Mouse (Mus musculus) gastrocnemius, adult 2 months (tissue): Measurements from ENCODE around the gene Clec2l. TPM values are rescaled to one million over a fixed set of nuclear protein-coding genes. Genes with fewer than 3 reads are reported as not detected.

ENCODE experiments used
- DNase-seq: peaks from one replicate; pipeline ENCODE4 v3.0.0; 2022
- H3K27ac ChIP-seq: fragments of 200-600 bp; 2 replicates; pipeline ENCODE4 v1.8.1; 2022; ENCODE audit warnings: mild to moderate bottlenecking
- H3K4me3 ChIP-seq: fragments of 200-600 bp; 2 replicates; pipeline ENCODE4 v1.8.1; 2022; ENCODE audit warnings: mild to moderate bottlenecking, moderate library complexity
- CTCF ChIP-seq: fragments of 200-600 bp; IDR thresholded peaks from 2 replicates; pipeline ENCODE4 v1.8.1; 2022; ENCODE audit warnings: antibody characterized with exemption, mild to moderate bottlenecking, moderate library complexity
- intact Hi-C: fragments of 180-260 bp; cut with DNase I; formaldehyde crosslinking; loops from one replicate; pipeline ENCODE4 v1.15.1; 2025
- total RNA-seq, 2 experiments: library from RNA; stranded (reverse); gene quantifications; 2 replicates each; pipeline ENCODE4 v1.2.3; 2021

Clec2l gene
- total RNA-seq, 2 experiments from 2014 or later, result 0.22 TPM; not detected in 1

GRCm38 (mm10) chr6:38682532-38682931, 19.7 kb downstream of the Clec2l start:
- intact Hi-C loops, result no loop called here
- no peak for TF ChIP-seq CTCF
- H3K4me3 ChIP-seq, result no peak overlapping the region
- H3K27ac ChIP-seq, result no peak overlapping the region
- no peak for DNase-seq

DNA sequence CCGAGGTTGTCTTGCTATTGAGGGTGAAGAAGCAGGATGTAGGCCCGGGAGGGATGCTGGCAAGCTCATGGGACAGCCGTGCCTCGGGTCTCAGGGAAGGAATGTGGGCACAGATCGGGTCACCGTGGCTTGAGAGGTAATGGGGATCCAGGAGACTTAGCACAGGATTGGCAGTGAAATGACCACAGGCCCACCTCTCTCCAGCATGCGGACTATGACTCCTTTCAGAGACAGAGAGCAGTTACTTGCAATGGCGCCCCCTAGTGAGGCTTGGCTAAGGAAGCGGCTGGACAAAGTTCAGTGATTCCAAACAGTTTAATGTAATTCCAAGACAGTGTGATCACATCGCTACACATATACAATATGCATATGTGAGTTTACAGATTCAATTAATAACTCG, 24.3 kb downstream of the Clec2l start:
- peak; percentile 47 for DNase-seq
- intact Hi-C loops, result no loop called here
- no peak overlapping the region for H3K27ac ChIP-seq
- TF ChIP-seq CTCF, result peak; percentile 63
- H3K4me3 ChIP-seq, result no peak overlapping the region

- no peak overlapping the region for H3K4me3 ChIP-seq
- intact Hi-C loops, result no loop called here
- no peak for DNase-seq
- no peak for TF ChIP-seq CTCF
- no peak overlapping the region for H3K27ac ChIP-seq
Observed at GRCm38 (mm10) chr6:38688841-38689240, 26.0 kb downstream of the Clec2l start.

DNA sequence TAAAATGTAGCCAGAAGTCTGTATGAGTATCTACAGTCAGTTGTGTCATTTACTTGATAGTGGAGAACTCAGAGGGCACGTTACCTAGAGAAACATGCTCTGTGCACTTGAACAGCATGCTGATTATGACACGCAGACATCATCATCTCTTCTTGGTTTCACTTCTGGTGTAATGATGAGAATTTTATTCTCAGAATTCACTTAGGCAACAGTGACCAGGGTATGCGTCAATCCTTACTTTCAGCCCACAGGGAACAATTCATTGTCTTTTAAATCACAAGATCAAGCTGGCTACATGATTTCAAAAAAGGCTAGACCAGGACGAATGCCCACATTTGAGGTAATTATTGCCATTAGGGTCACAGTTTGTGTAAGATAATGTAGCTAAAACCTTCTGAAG, 27.7 kb downstream of the Clec2l start:
- TF ChIP-seq CTCF, result no peak
- Histone ChIP-seq H3K27ac (no peak overlapping the region), H3K4me3 (no peak overlapping the region)
- DNase-seq, result no peak
- intact Hi-C loops, result no loop called here

DNA sequence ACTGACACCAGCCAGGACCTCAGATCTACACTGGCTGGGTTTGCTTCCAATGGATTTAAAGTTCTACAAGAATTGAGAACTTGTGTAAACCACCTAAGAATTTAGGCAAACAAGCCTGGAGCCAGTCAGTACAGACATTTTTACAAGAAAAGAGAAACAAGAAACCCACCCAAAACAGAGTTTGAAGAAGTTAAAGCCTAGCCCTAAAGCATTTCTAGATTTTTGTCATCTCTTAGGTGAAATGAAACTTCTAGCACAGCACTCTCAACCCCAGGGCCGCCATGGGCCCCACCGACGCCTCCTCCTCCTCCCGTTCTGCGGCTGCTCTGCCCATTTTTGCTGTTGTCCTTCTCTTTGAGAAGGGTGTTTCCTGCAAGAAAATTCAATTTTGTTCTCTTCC, 28.2 kb downstream of the Clec2l start:
- no peak overlapping the region for H3K27ac ChIP-seq
- no peak for DNase-seq
- no peak for TF ChIP-seq CTCF
- intact Hi-C loops, result no loop called here
- H3K4me3 ChIP-seq, result no peak overlapping the region

DNA sequence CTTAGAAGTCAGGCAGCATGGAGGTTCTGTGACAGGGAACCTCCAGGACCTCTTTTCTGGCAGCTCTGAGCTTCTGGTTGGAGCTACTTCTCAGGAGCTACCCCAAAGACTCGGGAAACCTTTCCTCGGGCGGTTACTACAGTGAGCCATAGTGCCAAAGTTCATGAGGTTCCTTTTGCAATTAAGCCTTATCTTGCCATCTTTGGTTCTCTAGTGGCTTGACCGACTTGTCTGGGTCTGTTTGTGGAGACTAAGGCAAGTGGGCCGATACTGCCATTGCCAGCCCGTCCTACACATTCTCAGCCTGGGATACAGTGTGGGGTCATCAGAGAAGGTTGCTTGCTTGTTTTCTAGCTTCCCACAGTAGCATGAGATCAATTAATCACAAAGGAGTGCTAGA, 29.7 kb downstream of the Clec2l start:
- Histone ChIP-seq H3K4me3 (no peak overlapping the region), H3K27ac (no peak overlapping the region)
- DNase-seq, result no peak
- TF ChIP-seq CTCF, result no peak
- intact Hi-C loops, result no loop called here

DNA sequence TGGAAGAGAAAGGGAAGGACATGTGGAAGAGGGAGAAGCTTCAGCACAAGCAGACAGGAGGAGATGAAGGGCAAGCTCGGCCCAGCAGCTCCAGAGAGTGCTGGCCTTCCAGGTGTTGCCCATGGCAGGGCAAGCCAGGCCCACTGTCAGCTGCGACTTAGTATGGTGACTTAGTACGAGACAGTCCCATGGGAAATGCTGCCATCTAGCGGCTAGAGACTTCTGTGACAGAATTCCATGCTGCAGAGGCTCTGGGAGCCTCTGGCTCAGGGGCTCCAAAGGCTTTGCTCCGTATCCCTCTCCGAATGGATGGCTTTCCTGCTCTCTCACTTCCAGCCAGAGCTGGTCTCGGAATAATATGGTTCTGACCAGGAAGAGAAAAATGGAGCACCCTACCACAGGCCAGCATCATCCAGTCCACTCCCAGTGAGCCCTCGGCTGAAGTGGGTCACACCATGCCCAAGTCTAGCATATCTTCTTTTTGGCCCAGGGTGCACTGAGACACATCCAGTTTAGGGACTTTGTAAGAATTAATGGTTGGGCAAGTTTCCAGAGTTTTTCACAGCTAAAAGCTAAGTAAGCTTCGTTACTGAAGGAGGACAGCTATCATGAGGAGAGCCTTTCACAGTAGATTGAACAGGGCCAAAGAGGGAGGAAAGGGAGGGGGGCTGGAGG, 32.6 kb downstream of the Clec2l start:
- Histone ChIP-seq H3K27ac (no peak overlapping the region), H3K4me3 (no peak overlapping the region)
- peak; percentile 85 for DNase-seq
- TF ChIP-seq CTCF, result peak; percentile 85
- intact Hi-C loops, result loop anchor here (1.0 to 5.0 kb wide), 2 partner anchors 45 to 203 kb away; no protein-coding TSS in a partner anchor

GRCm38 (mm10) chr6:38696570-38696969, 33.7 kb downstream of the Clec2l start:
- no peak for TF ChIP-seq CTCF
- Histone ChIP-seq H3K4me3 (no peak overlapping the region), H3K27ac (no peak overlapping the region)
- DNase-seq, result no peak
- intact Hi-C loops, result loop anchor here (5.0 kb wide), 1 partner anchor 204 kb away; no protein-coding TSS in a partner anchor

DNA sequence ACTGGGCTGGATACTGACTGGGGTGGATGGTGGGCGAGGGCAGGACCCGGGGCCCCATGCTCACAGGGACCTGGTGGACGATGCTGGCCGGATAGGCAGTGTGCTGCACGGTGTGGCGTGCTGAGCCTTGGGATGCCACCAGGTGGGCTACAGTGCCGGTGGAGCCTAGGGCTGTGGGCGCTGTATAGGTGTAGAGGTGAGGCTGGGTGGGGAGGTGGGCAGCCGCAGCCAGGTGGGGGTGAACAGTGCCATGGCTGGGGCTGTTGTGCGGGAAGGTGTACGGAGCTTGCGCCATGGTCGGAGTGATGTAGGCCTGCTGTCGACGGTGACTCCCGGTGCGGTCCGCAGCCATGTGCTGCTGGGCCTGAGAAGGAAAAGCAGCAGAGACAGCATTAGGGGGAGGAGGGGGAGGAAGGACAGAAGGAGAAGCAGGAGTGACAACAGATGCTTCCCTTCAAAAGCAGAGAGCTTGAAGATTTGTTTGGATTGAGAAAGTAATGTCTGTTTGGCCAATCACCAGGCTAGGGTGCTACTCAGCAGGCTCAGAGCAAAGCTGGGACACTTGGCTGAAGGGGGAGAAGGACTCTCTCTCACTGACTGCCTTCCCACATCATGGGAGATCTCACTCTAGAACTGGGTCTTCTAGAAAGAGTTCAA, 35.5 kb downstream of the Clec2l start:
- no peak for DNase-seq
- no peak for TF ChIP-seq CTCF
- intact Hi-C loops, result loop anchor here (5.0 kb wide), 1 partner anchor 206 kb away; no protein-coding TSS in a partner anchor
- Histone ChIP-seq H3K27ac (no peak overlapping the region), H3K4me3 (no peak overlapping the region)

DNA sequence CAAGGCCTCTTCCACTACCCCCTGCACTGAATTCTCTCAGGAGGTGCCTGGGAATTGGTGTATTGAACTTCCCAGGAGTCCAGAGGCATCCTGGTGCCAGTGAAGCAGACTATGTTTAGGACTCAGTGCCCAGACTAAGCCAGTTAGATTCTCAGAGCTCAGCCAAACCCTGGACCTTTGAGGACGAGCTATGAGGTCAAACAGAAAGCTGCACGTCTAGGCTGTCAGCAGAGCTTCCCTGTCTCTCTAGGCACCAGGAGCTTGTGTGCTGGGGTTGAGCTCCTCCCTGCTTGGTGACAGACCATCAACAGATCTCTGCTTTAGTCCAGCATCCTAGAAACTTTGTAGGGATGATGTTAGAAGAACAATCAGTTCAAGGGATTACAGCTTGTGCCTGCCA, 38.6 kb downstream of the Clec2l start:
- TF ChIP-seq CTCF, result no peak
- intact Hi-C loops, result no loop called here
- no peak for DNase-seq
- Histone ChIP-seq H3K27ac (peak overlapping the region; percentile 66), H3K4me3 (no peak overlapping the region)

DNA sequence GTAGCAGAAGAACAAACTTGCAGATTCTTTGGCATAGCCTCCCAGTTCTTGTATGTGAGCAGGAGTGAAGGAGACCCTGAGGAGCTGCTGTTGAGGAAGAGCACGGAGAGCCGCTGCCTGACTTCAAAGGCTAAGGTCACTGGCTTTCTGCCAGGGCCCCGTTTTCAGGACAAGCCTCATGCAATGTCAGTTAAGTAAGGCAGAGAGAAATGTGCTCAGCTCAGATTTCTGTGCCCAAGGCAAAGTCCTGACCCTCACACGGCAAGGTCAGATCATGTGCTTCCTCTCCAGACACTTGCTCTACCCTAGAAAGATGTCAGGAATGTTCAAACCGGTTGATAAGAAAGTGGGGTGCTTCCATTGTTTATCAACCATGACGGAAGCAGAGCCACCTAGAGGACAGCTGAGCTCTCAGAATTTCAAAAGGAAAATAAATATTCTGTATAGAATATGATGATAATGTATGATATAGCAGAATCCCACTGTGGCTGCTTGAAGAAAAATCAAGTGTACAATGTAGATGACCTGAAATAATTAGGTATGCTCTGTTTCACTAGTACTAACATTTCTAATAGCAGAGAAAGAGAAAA, 40.0 kb downstream of the Clec2l start:
- Histone ChIP-seq H3K4me3 (no peak overlapping the region), H3K27ac (peak overlapping the region; percentile 66)
- DNase-seq, result peak; percentile 75
- intact Hi-C loops, result no loop called here
- TF ChIP-seq CTCF, result no peak

DNA sequence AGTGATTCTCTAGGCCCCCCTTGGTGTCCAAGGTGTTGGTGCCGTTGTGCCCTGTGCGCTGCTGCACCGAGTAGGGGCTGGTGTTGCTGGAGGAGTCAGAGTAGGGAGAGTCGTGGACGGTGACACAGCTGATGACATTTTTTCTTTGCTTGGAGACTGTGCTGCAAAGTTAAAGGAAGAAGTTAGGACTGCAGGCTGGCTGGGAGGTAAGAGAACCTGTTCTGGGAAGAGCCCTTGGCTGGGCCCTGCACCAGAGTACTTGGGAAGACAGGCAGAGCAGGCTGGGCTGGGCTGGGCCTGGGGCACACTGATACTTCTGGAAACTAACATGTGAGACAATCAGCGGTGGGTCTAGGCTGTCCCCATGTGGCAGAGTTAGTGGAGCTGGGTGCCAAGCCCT, 40.7 kb downstream of the Clec2l start:
- DNase-seq, result no peak
- Histone ChIP-seq H3K27ac (peak overlapping the region; percentile 28; the same call in 1 of the 2 replicates), H3K4me3 (no peak overlapping the region)
- TF ChIP-seq CTCF, result no peak
- intact Hi-C loops, result no loop called here

GRCm38 (mm10) chr6:38704264-38704984, 41.6 kb downstream of the Clec2l start:
- Histone ChIP-seq H3K4me3 (no peak overlapping the region), H3K27ac (peak overlapping the region; percentile 35; the same call in 1 of the 2 replicates)
- intact Hi-C loops, result no loop called here
- DNase-seq, result peak; percentile 57
- TF ChIP-seq CTCF, result no peak
